Mouse (Mus musculus) testis, adult 2 months (tissue): Measurements from ENCODE around the gene Ppp1cc.

ENCODE experiments used
- CTCF ChIP-seq: fragments of 200-500 bp; IDR thresholded peaks from 2 replicates; pipeline ENCODE4 v1.5.1; 2012; ENCODE audit warnings: low read depth, mild to moderate bottlenecking, inconsistent platforms, low read length, moderate library complexity; ENCODE audit not compliant: control insufficient read depth, insufficient read depth, insufficient replicate concordance
- POLR2A ChIP-seq: fragments of 200-500 bp; IDR thresholded peaks from 2 replicates; pipeline ENCODE4 v1.6.1; 2012; ENCODE audit warnings: low read depth, mild to moderate bottlenecking, inconsistent platforms, low read length, moderate library complexity; ENCODE audit not compliant: control insufficient read depth

DNA sequence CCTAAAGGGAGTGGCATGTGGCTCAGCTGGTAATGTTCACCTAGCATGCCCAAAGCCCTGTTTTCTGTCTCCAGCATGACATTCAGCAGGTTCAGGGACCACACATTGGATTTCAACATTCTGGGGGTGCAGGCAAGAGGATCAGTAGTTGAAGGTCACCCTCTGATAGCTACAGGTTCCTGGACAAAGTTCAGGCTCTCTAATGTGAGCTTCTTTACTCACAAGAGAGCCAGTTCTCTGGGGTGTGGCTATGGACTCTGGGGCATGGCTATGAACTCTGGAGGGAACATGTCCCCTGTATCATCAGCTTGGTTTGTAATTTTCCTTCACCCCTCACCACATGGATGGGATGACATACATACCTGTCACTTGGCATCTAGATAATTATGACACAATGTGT, 2.5 kb upstream of the Ppp1cc start:
- no peak for TF ChIP-seq CTCF
- TF ChIP-seq POLR2A, result no peak
